Mouse (Mus musculus) midbrain, embryonic 10.5 days (tissue): Measurements from ENCODE around the gene Wdr5. TPM values are rescaled to one million over a fixed set of nuclear protein-coding genes. Genes with fewer than 3 reads are reported as not detected.

ENCODE experiments used
- DNase-seq: peaks from one replicate; pipeline ENCODE4 v3.0.0-alpha.2; 2017; ENCODE audit warnings: low spot score
- H3K27ac ChIP-seq: fragments of 300-500 bp; sonication (generic); replicated peaks from 2 replicates; pipeline ENCODE4 v1.5.1; 2016; ENCODE audit warnings: mild to moderate bottlenecking
- H3K27me3 ChIP-seq: fragments of 300-500 bp; sonication (generic); 2 replicates; pipeline ENCODE4 v1.6.1; 2016; ENCODE audit warnings: low read depth, mild to moderate bottlenecking; ENCODE audit not compliant: poor library complexity, severe bottlenecking
- H3K36me3 ChIP-seq: fragments of 300-500 bp; sonication (generic); 2 replicates; pipeline ENCODE4 v1.6.1; 2016; ENCODE audit warnings: mild to moderate bottlenecking, moderate library complexity
- H3K4me1 ChIP-seq: fragments of 300-500 bp; sonication (generic); 2 replicates; pipeline ENCODE4 v1.6.1; 2016
- H3K4me3 ChIP-seq: fragments of 300-500 bp; sonication (generic); 2 replicates; pipeline ENCODE4 v1.5.1; 2016; ENCODE audit warnings: mild to moderate bottlenecking, moderate library complexity
- H3K9me3 ChIP-seq: fragments of 300-500 bp; sonication (generic); replicated peaks from 2 replicates; pipeline ENCODE4 v1.6.1; 2016; ENCODE audit warnings: mild to moderate bottlenecking
- WGBS: fragments of 180-500 bp; shearing (Covaris S2); methylation state at CpG from one replicate; pipeline ENCODE4 v1.1.7; 2016; 5-methylcytosine and 5-hydroxymethylcytosine counted together
- polyA plus RNA-seq: library from polyadenylated mRNA; unstranded; fragments of >200 nt; fragmentation: Nextera tagmentation; extraction: Ambion mirVana; gene quantifications from 2 replicates; pipeline ENCODE4 v1.2.1, GENCODE M21; 2016

The Wdr5 gene
- polyA plus RNA-seq, 1 experiment from 2014 or later: 84.1 TPM

DNA sequence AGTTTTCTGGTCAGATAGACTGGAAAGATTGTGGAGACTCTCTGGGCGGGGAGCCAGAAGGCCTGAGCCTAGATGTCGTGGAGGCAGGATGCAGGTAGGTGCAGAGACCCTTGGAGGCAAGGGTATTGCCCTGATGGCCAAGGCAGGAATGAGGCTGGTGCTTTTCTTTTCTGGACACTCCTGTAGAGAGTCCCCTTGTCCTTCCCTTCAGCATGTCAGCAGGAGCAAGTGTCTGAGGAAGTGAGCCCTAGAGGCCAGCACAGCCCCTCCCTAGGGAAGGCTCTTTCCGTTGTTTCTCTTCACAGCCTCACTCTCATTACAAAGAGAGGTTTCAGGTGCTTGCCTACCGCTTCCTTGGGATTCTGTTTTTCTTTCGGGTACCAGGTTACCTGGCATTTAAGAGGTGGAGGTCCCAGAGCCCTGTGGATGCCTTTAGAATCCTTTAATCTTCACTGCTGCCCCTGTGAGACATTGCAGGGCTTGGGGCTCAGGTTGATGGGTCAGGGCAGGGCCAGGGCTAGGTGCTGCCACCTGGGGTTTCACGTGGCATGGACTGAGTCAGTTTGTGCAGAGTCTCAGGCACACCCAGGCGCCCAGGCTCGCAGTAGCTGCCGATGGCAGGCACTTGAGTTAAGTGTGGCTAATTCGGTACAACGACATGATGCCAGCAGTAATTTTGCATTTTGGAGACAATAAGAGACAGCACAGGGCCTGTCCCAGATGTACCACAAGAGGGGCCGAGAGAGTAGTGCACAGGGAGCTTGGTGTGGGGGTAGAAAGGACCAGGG, 50.6 kb downstream of the Wdr5 start:
- H3K36me3 ChIP-seq: no peaks in the 10 kb centered on the region

DNA sequence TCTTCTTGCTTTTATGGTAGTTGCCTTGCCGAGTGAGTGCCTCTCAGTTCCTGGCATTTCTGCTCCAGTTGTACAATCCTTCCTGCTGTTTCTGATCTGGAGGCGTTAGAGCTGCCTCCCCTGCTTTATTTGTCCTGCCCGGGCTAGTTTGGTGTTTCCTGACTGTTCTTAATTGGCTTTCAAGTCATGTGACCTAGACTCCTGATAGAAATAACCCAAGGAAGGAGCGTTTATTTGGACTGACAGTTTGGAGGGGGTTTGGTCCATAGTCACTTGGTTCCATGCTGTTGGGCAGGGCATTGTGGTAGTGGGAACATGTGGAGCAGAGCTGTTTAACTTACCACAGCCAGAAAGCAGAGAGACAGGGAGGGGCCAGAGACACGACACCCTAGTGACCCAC, 55.9 kb downstream of the Wdr5 start:
- H3K36me3 ChIP-seq: no peaks in the 10 kb centered on the region
- no peaks in the 10 kb centered on the region for H3K9me3 ChIP-seq
- WGBS: 74% methylated on average over 5 of the region's 5 CpGs
- DNase-seq: no peak
- peaks cover 24% of the 10 kb centered on the region for H3K4me1 ChIP-seq
- peaks cover 19% of the 10 kb centered on the region; the same call in 1 of the 2 replicates for H3K27me3 ChIP-seq
- no peak overlapping the region; the same call in 1 of the 2 replicates for H3K27ac ChIP-seq
- no peak overlapping the region for H3K4me3 ChIP-seq

More for the DNA sequence above, 50.6 kb downstream of the Wdr5 start:
- Histone ChIP-seq H3K4me1 (peaks cover 6% of the 10 kb centered on the region), H3K4me3 (no peak overlapping the region), H3K27me3 (peaks cover 18% of the 10 kb centered on the region; the same call in 1 of the 2 replicates), H3K27ac (no peak overlapping the region), H3K9me3 (no peaks in the 10 kb centered on the region)
- DNase-seq: no peak
- 74% methylated on average over 12 of the region's 12 CpGs for WGBS

DNA sequence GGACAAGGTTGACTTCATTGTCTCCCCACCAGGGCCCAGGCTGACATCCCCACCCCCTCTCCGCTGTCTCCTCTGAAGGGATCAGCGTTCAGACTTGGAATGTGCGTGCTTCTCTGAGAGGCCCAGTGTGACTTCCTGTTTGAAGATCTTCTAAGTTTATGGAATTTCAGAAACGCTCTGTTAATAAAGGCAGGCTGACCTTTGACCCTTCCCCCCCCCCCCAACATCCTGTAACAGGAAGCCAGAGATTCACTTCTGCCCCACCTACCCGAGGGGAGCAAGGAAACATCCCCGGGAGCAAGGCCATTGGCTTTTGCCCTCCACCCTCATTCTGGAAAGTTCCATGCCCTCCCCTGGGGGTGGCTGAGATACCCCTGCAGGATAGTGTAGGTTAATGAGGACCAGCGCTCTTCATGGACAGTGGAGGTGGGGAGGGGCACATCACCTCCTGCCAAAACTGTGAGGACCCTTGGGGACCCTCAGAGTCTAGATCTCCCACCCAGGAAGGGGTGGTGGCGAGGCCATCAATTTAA, 57.4 kb downstream of the Wdr5 start:
- peaks cover 9% of the 10 kb centered on the region; the same call in 1 of the 2 replicates for H3K27me3 ChIP-seq
- no peaks in the 10 kb centered on the region for H3K36me3 ChIP-seq
- no peaks in the 10 kb centered on the region for H3K9me3 ChIP-seq
- no peak overlapping the region for H3K4me3 ChIP-seq
- WGBS: 71% methylated on average over 8 of the region's 8 CpGs
- peak; percentile 19 for DNase-seq
- peaks cover 24% of the 10 kb centered on the region for H3K4me1 ChIP-seq
- H3K27ac ChIP-seq: no peak overlapping the region; the same call in 1 of the 2 replicates

DNA sequence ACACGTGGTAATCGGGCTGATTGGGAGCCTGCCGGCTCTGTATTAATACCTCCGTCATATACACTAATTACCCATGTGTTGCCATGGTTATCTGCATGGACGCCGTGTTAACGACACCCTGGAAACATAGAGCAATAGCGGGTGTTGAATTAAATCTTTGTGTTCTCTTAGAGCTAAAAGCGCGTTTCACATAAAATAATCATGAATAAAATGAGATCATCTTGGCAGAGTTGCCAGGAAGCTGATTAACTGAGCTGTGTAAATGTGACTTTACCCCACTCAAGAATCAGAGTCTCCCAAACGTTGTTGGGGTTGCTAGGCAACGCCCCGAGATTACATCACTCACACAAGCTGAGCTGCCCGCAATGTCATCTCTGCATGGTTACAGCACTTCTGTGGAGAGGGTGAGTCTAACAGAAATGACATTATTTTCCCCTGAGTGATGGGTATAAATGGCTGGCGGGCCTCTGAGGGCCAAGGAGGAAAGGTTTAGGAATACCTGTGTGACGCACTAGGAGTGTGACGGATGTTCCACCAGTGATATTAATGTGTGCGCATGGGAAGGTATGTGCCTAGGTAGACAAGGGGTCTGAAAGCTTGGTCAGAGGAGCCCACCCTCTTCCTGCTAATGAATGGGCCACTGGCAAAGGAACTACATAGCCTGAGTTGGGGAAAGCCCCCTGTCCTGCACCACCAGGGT, 58.1 kb downstream of the Wdr5 start:
- H3K9me3 ChIP-seq: no peaks in the 10 kb centered on the region
- WGBS: 78% methylated on average over 18 of the region's 18 CpGs
- peak; percentile 59 for DNase-seq
- H3K27ac ChIP-seq: no peak overlapping the region
- H3K4me1 ChIP-seq: peaks cover 24% of the 10 kb centered on the region
- H3K27me3 ChIP-seq: peaks cover 9% of the 10 kb centered on the region; the same call in 1 of the 2 replicates
- no peak overlapping the region for H3K4me3 ChIP-seq
- H3K36me3 ChIP-seq: no peaks in the 10 kb centered on the region

DNA sequence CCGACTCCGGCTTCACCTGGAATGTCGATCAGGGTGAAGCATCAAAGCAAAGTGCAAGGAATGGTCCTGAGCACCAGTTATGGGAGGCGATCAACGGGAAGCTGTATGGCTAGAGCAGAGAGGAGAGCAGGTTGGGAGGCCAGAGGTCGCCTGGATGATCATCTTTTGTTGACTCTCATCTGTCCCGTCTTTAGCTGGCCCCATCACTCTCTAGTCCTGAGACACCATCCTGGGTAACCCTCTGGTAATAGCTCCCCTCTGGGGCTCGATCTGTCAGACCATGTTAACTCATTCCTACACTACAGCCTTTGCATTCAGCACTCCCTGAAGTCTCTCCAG, 58.6 kb downstream of the Wdr5 start:
- Histone ChIP-seq H3K4me3 (no peak overlapping the region), H3K27ac (no peak overlapping the region), H3K4me1 (peaks cover 24% of the 10 kb centered on the region), H3K36me3 (no peaks in the 10 kb centered on the region), H3K9me3 (no peaks in the 10 kb centered on the region), H3K27me3 (peaks cover 9% of the 10 kb centered on the region; the same call in 1 of the 2 replicates)
- WGBS: 83% methylated on average over 8 of the region's 8 CpGs
- no peak for DNase-seq

DNA sequence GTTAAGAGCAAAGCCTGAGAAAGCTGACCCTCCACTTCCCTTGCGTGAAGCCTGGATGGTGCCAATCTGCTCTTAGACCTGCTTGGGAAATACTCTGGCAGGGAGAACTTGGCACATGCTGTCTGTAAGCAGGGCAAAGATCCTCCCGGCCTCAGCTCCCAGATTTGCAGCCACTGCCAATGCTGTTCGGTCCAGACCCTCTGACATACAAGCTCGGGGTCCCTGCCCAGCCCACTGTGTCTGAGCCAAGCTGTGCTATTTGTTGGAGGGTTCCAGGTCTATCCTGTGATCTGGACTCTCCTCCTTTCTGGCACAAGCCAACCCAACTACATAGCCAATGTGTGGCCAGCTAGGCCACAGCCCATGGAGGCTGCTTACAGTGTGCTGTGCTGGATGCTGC, 61.5 kb downstream of the Wdr5 start:
- no peak overlapping the region for H3K27ac ChIP-seq
- no peaks in the 10 kb centered on the region for H3K36me3 ChIP-seq
- DNase-seq: no peak
- no peaks in the 10 kb centered on the region for H3K9me3 ChIP-seq
- peaks cover 2% of the 10 kb centered on the region; the same call in 1 of the 2 replicates for H3K27me3 ChIP-seq
- WGBS: 92% methylated on average over 4 of the region's 4 CpGs
- H3K4me3 ChIP-seq: no peak overlapping the region
- peaks cover 24% of the 10 kb centered on the region for H3K4me1 ChIP-seq

DNA sequence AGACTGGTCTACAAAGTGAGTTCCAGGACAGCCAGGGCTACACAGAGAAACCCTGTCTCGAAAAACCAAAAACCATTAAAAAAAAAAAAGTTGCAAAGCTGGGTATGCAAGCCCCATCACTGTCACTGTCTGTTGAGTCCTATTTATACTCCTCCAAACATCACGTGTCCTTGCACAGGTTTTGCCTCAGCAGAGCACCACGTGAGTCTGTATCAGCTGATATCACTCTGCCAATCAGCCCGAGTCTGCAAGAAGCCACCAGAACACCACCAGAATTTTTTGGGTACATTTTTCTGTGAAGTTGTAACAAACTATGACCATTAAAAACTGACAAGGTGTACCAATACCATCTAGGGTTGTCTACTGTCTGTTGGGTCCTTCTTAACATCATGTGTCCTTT, 63.6 kb downstream of the Wdr5 start:
- Histone ChIP-seq H3K36me3 (no peaks in the 10 kb centered on the region), H3K27me3 (no peaks in the 10 kb centered on the region; the same call in 1 of the 2 replicates), H3K4me3 (no peak overlapping the region), H3K9me3 (no peaks in the 10 kb centered on the region), H3K4me1 (peaks cover 10% of the 10 kb centered on the region), H3K27ac (no peak overlapping the region)
- 93% methylated on average over 4 of the region's 4 CpGs for WGBS
- no peak for DNase-seq

DNA sequence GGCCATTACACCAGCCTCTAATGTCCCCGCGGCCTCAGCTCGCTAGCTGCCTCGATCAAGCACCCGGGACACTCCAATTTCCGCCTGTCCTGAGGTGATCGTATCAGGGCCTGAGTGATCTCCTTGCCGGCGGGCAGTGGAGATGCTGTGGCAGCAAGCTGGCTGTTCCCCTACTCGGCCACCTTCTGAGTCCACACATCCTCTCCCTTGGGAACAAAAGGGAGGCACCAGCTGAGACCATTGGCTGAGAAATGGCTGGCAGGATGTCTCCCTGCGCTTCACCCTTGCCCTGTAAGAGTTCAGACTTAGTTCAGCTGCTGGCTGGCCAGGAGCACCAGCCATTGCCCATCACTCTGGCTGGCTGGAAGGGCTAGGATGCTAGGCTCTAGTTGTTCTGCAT, 67.2 kb downstream of the Wdr5 start:
- Histone ChIP-seq H3K27ac (0 out of 2 replicates have a peak overlapping the region, but pooled peaks have one; percentile 5), H3K4me3 (no peak overlapping the region), H3K36me3 (no peaks in the 10 kb centered on the region), H3K27me3 (no peaks in the 10 kb centered on the region), H3K4me1 (peaks cover 7% of the 10 kb centered on the region; the same call in 1 of the 2 replicates), H3K9me3 (0 out of 2 replicates have a peak, but pooled peaks cover 3% of the 10 kb centered on the region)
- 68% methylated on average over 11 of the region's 11 CpGs for WGBS
- DNase-seq: no peak

DNA sequence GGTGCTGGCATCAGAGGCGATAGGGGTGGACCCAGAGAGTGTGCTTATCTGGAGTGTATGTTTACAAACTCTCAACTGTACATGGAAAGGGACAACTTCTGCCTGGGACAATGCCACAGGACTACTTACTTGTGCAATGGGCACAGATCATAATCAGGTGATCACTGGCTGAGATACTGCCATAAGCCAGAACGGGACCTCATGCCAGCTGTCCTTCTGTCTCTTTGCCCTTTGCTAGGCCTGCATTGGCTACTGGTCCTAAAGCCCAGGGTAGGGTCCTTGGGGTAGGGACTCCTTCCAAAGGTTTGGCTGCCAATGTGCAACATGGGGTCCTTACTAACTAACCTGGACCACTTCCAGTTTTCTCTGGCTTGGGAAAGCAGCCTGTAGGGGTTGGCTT, 68.1 kb downstream of the Wdr5 start:
- Histone ChIP-seq H3K27me3 (no peaks in the 10 kb centered on the region), H3K36me3 (no peaks in the 10 kb centered on the region), H3K4me3 (no peak overlapping the region), H3K27ac (no peak overlapping the region), H3K4me1 (peaks cover 7% of the 10 kb centered on the region; the same call in 1 of the 2 replicates), H3K9me3 (0 out of 2 replicates have a peak, but pooled peaks cover 3% of the 10 kb centered on the region)
- WGBS: 90% methylated on average over 2 of the region's 2 CpGs
- DNase-seq: no peak

DNA sequence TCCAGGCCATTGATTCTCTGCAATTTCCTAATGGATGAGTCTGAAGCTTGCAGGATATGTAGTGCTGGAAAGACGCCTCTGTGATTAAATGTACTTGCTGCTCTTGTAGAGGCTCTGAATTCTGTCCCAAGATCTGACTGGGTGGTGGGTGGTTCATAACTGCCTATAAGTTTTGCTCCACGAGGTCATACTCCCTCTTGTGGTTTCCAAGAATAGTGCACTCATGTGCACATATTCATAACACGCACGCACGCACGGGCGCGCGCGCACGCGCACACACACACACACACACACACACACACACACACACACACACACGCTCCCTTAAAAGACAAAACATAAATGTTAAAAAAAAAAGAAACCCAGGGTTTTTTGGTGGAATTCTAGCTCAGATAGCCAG, 69.6 kb downstream of the Wdr5 start:
- no peak overlapping the region for H3K27ac ChIP-seq
- 92% methylated on average over 13 of the region's 13 CpGs for WGBS

More for the DNA sequence above, 69.6 kb downstream of the Wdr5 start:
- Histone ChIP-seq H3K27me3 (no peaks in the 10 kb centered on the region), H3K36me3 (no peaks in the 10 kb centered on the region), H3K4me3 (no peak overlapping the region), H3K4me1 (peaks cover 7% of the 10 kb centered on the region; the same call in 1 of the 2 replicates), H3K9me3 (0 out of 2 replicates have a peak, but pooled peaks cover 3% of the 10 kb centered on the region)
- no peak for DNase-seq
